Mouse (Mus musculus): Measurements from ENCODE around the gene Cd3d. TPM values are rescaled to one million over a fixed set of nuclear protein-coding genes. Genes with fewer than 3 reads are reported as not detected.
A peak's percentile ranks its signal among the peaks of the same experiment; 100 is the strongest.

The Cd3d gene
- total RNA-seq, 4 experiments from 2014 or later, result not detected

- no peak for DNase-seq (ENCODE audit: low spot score in 2 of 2)
These were observed 10.7 kb downstream of the Cd3d start for GRCm38 (mm10) chr9:44992271-44992670.

- DNase-seq (ENCODE audit: low spot score in 2 of 2), result no peak
These were observed 11.7 kb downstream of the Cd3d start for GRCm38 (mm10) chr9:44993268-44993667.

- no peak for DNase-seq (ENCODE audit: low spot score in 2 of 2)
These were observed 13.4 kb downstream of the Cd3d start for GRCm38 (mm10) chr9:44994962-44995361.

- no peak for DNase-seq (ENCODE audit: low spot score in 2 of 2)
These were observed 15.0 kb downstream of the Cd3d start for GRCm38 (mm10) chr9:44996590-44996989.

- DNase-seq (ENCODE audit: low spot score in 2 of 2), result no peak
These were observed 16.6 kb downstream of the Cd3d start for GRCm38 (mm10) chr9:44998138-44998537.

GRCm38 (mm10) chr9:44999171-44999570 lies 17.6 kb downstream of the Cd3d start:
- no peak for DNase-seq (ENCODE audit: low spot score in 2 of 2)

GRCm38 (mm10) chr9:44999776-45000175 lies 18.2 kb downstream of the Cd3d start:
- DNase-seq (ENCODE audit: low spot score in 2 of 2), result no peak

- no peak for DNase-seq (ENCODE audit: low spot score in 2 of 2)
These were observed 18.7 kb downstream of the Cd3d start for GRCm38 (mm10) chr9:45000249-45000648.

- DNase-seq (ENCODE audit: low spot score in 2 of 2), result no peak
These were observed 25.8 kb downstream of the Cd3d start for GRCm38 (mm10) chr9:45007404-45007803.

- no peak for DNase-seq (ENCODE audit: low spot score in 2 of 2)
These were observed 26.8 kb downstream of the Cd3d start for GRCm38 (mm10) chr9:45008342-45008741.

GRCm38 (mm10) chr9:45009180-45010078 lies 27.8 kb downstream of the Cd3d start, which contains the start of gene Cd3e:
Gene Cd3e (minus strand): TSS chr9:45009627.
- DNase-seq (ENCODE audit: low spot score in 2 of 2), result no peak

GRCm38 (mm10) chr9:45010461-45010860 lies 28.9 kb downstream of the Cd3d start:
- no peak for DNase-seq (ENCODE audit: low spot score in 2 of 2)

GRCm38 (mm10) chr9:45011291-45011690 lies 29.7 kb downstream of the Cd3d start:
- no peak for DNase-seq (ENCODE audit: low spot score in 2 of 2)

- DNase-seq (ENCODE audit: low spot score in 2 of 2), result no peak
These were observed 33.3 kb downstream of the Cd3d start for GRCm38 (mm10) chr9:45014879-45015278.

GRCm38 (mm10) chr9:45015841-45016240 lies 34.3 kb downstream of the Cd3d start:
- no peak for DNase-seq (ENCODE audit: low spot score in 2 of 2)

- peak in 1 of 2 experiments; percentile 3 for DNase-seq (ENCODE audit: low spot score in 2 of 2)
These were observed 36.4 kb downstream of the Cd3d start for GRCm38 (mm10) chr9:45018031-45018430.

- DNase-seq (ENCODE audit: low spot score in 2 of 2), result peak; percentile 7 to 44
These were observed 41.2 kb downstream of the Cd3d start for GRCm38 (mm10) chr9:45022800-45023199.

GRCm38 (mm10) chr9:45023638-45024037 lies 42.1 kb downstream of the Cd3d start:
- no peak for DNase-seq (ENCODE audit: low spot score in 2 of 2)

- DNase-seq (ENCODE audit: low spot score in 2 of 2), result no peak
These were observed 42.6 kb downstream of the Cd3d start for GRCm38 (mm10) chr9:45024187-45024586.

- no peak for DNase-seq (ENCODE audit: low spot score in 2 of 2)
These were observed 45.8 kb downstream of the Cd3d start for GRCm38 (mm10) chr9:45027376-45027775.

- DNase-seq (ENCODE audit: low spot score in 2 of 2), result no peak
These were observed 48.8 kb downstream of the Cd3d start for GRCm38 (mm10) chr9:45030341-45030740.

GRCm38 (mm10) chr9:45032261-45032660 lies 50.7 kb downstream of the Cd3d start:
- no peak for DNase-seq (ENCODE audit: low spot score in 2 of 2)

- DNase-seq (ENCODE audit: low spot score in 2 of 2), result no peak
These were observed 52.9 kb downstream of the Cd3d start for GRCm38 (mm10) chr9:45034526-45034925.

All from layer of hippocampus, adult 8-10 months (tissue).